Mouse (Mus musculus) bone marrow, adult 2 months (tissue): ENCODE data around the gene Sdhaf4.

Experiments
- CTCF ChIP-seq: fragments of 200-500 bp; IDR thresholded peaks from 2 replicates; pipeline ENCODE4 v1.5.1; 2011; ENCODE audit warnings: low read length, control low read depth; ENCODE audit not compliant: control insufficient read depth, insufficient read depth
- POLR2A ChIP-seq: fragments of 200-500 bp; IDR thresholded peaks from 2 replicates; pipeline ENCODE4 v1.6.1; 2011; ENCODE audit warnings: low read depth, mild to moderate bottlenecking, control low read depth, low read length, borderline replicate concordance; ENCODE audit not compliant: control insufficient read depth

- TF ChIP-seq POLR2A (no peak), CTCF (no peak)
These were observed 27.2 kb downstream of the Sdhaf4 start for GRCm38 (mm10) chr1:23978281-23978680.
